Mouse (Mus musculus): ENCODE measurements at regions not wholly inside any gene's neighbourhood (a gene's known extent, or its start where the extent isn't known, plus 50 kb on each side); places are given as distances from the start of the nearest gene placed in this dataset.

- WGBS = 74% methylated on average over 7 of the region's 7 CpGs
Observed at GRCm38 (mm10) chr13:116111032-116111808, 198.3 kb downstream of the Isl1 start.

GRCm38 (mm10) chr13:116110578-116110977 lies 198.9 kb downstream of the Isl1 start:
- WGBS = 93% methylated on average over 2 of the region's 2 CpGs
- H3K4me1 ChIP-seq (replicated peaks) = no peaks in the 10 kb centered on the region
- H3K27me3 ChIP-seq (replicated peaks) = no peaks in the 10 kb centered on the region
- H3K4me3 ChIP-seq = no peak overlapping the region
- H3K27ac ChIP-seq (ENCODE audit: poor library complexity, severe bottlenecking) = no peak overlapping the region
- H3K9ac ChIP-seq = no peak overlapping the region
- no peaks in the 10 kb centered on the region for H3K9me3 ChIP-seq (replicated peaks)
- ATAC-seq (ENCODE audit: insufficient number of reproducible peaks, low FRiP score) = no peak
- H3K36me3 ChIP-seq = no peaks in the 10 kb centered on the region
- no peak overlapping the region for H3K4me2 ChIP-seq

More at GRCm38 (mm10) chr13:116111032-116111808, 198.3 kb downstream of the Isl1 start:
- H3K9me3 ChIP-seq (replicated peaks) = no peaks in the 10 kb centered on the region
- no peaks in the 10 kb centered on the region for H3K4me1 ChIP-seq (replicated peaks)
- no peak overlapping the region for H3K4me2 ChIP-seq
- H3K27ac ChIP-seq (ENCODE audit: poor library complexity, severe bottlenecking) = no peak overlapping the region
- H3K9ac ChIP-seq = no peak overlapping the region
- no peaks in the 10 kb centered on the region for H3K36me3 ChIP-seq
- H3K27me3 ChIP-seq (replicated peaks) = no peaks in the 10 kb centered on the region
- H3K4me3 ChIP-seq = no peak overlapping the region
- no peak for ATAC-seq (ENCODE audit: insufficient number of reproducible peaks, low FRiP score)

- H3K9me3 ChIP-seq (replicated peaks) = no peaks in the 10 kb centered on the region
- no peak overlapping the region for H3K4me2 ChIP-seq
- no peaks in the 10 kb centered on the region for H3K4me1 ChIP-seq (replicated peaks)
- H3K9ac ChIP-seq = no peak overlapping the region
- no peaks in the 10 kb centered on the region for H3K36me3 ChIP-seq
- H3K4me3 ChIP-seq = no peak overlapping the region
- 66% methylated on average over 4 of the region's 4 CpGs for WGBS
- ATAC-seq (ENCODE audit: insufficient number of reproducible peaks, low FRiP score) = no peak
- H3K27me3 ChIP-seq (replicated peaks) = no peaks in the 10 kb centered on the region
- no peak overlapping the region for H3K27ac ChIP-seq (ENCODE audit: poor library complexity, severe bottlenecking)
Observed at GRCm38 (mm10) chr13:116087541-116088308, 221.8 kb downstream of the Isl1 start.

GRCm38 (mm10) chr13:116087140-116087539 lies 222.3 kb downstream of the Isl1 start:
- no peak for ATAC-seq (ENCODE audit: insufficient number of reproducible peaks, low FRiP score)
- H3K9ac ChIP-seq = no peak overlapping the region
- no peaks in the 10 kb centered on the region for H3K36me3 ChIP-seq
- WGBS = 85% methylated on average over 1 of the region's 1 CpGs
- no peak overlapping the region for H3K4me2 ChIP-seq
- no peak overlapping the region for H3K4me3 ChIP-seq
- H3K27me3 ChIP-seq (replicated peaks) = no peaks in the 10 kb centered on the region
- no peak overlapping the region for H3K27ac ChIP-seq (ENCODE audit: poor library complexity, severe bottlenecking)
- no peaks in the 10 kb centered on the region for H3K4me1 ChIP-seq (replicated peaks)
- H3K9me3 ChIP-seq (replicated peaks) = no peaks in the 10 kb centered on the region

- no peak for ATAC-seq (ENCODE audit: insufficient number of reproducible peaks, low FRiP score)
- Histone ChIP-seq H3K27me3 (replicated peaks) (no peaks in the 10 kb centered on the region), H3K36me3 (no peaks in the 10 kb centered on the region), H3K9me3 (replicated peaks) (no peaks in the 10 kb centered on the region), H3K27ac (ENCODE audit: poor library complexity, severe bottlenecking) (no peak overlapping the region), H3K4me3 (no peak overlapping the region), H3K9ac (no peak overlapping the region), H3K4me1 (replicated peaks) (no peaks in the 10 kb centered on the region), H3K4me2 (no peak overlapping the region)
- WGBS = 72% methylated on average over 5 of the region's 5 CpGs
Observed at GRCm38 (mm10) chr13:116056976-116057647, 252.4 kb downstream of the Isl1 start.

- no peak overlapping the region for H3K9ac ChIP-seq
- no peak overlapping the region for H3K27ac ChIP-seq (ENCODE audit: poor library complexity, severe bottlenecking)
- H3K27me3 ChIP-seq (replicated peaks) = no peaks in the 10 kb centered on the region
- H3K4me3 ChIP-seq = no peak overlapping the region
- ATAC-seq (ENCODE audit: insufficient number of reproducible peaks, low FRiP score) = no peak
- H3K4me1 ChIP-seq (replicated peaks) = no peaks in the 10 kb centered on the region
- 75% methylated on average over 3 of the region's 3 CpGs for WGBS
- no peak overlapping the region for H3K4me2 ChIP-seq
- no peaks in the 10 kb centered on the region for H3K9me3 ChIP-seq (replicated peaks)
- no peaks in the 10 kb centered on the region for H3K36me3 ChIP-seq
Observed at GRCm38 (mm10) chr13:116056112-116056652, 253.3 kb downstream of the Isl1 start.

GRCm38 (mm10) chr13:116036166-116036565 lies 273.3 kb downstream of the Isl1 start:
- ATAC-seq (ENCODE audit: insufficient number of reproducible peaks, low FRiP score) = no peak
- Histone ChIP-seq H3K9ac (no peak overlapping the region), H3K9me3 (replicated peaks) (no peaks in the 10 kb centered on the region), H3K27ac (ENCODE audit: poor library complexity, severe bottlenecking) (no peak overlapping the region), H3K27me3 (replicated peaks) (no peaks in the 10 kb centered on the region), H3K4me1 (replicated peaks) (no peaks in the 10 kb centered on the region), H3K36me3 (no peaks in the 10 kb centered on the region), H3K4me3 (no peak overlapping the region), H3K4me2 (no peak overlapping the region)
- 63% methylated on average over 4 of the region's 4 CpGs for WGBS

GRCm38 (mm10) chr13:116030152-116030720 lies 279.3 kb downstream of the Isl1 start:
- 61% methylated on average over 2 of the region's 2 CpGs for WGBS
- no peaks in the 10 kb centered on the region for H3K4me1 ChIP-seq (replicated peaks)
- no peaks in the 10 kb centered on the region for H3K36me3 ChIP-seq
- H3K4me2 ChIP-seq = no peak overlapping the region
- H3K9me3 ChIP-seq (replicated peaks) = no peaks in the 10 kb centered on the region
- H3K27ac ChIP-seq (ENCODE audit: poor library complexity, severe bottlenecking) = no peak overlapping the region
- no peak for ATAC-seq (ENCODE audit: insufficient number of reproducible peaks, low FRiP score)
- H3K27me3 ChIP-seq (replicated peaks) = no peaks in the 10 kb centered on the region
- H3K9ac ChIP-seq = no peak overlapping the region
- no peak overlapping the region for H3K4me3 ChIP-seq

GRCm38 (mm10) chr13:116028583-116028982 lies 280.9 kb downstream of the Isl1 start:
- Histone ChIP-seq H3K27ac (ENCODE audit: poor library complexity, severe bottlenecking) (no peak overlapping the region), H3K36me3 (no peaks in the 10 kb centered on the region), H3K4me2 (no peak overlapping the region), H3K9me3 (replicated peaks) (no peaks in the 10 kb centered on the region), H3K4me1 (replicated peaks) (no peaks in the 10 kb centered on the region), H3K27me3 (replicated peaks) (no peaks in the 10 kb centered on the region), H3K4me3 (no peak overlapping the region), H3K9ac (no peak overlapping the region)
- ATAC-seq (ENCODE audit: insufficient number of reproducible peaks, low FRiP score) = no peak
- 68% methylated on average over 2 of the region's 2 CpGs for WGBS

GRCm38 (mm10) chr13:116027147-116027546 lies 282.3 kb downstream of the Isl1 start:
- WGBS = 76% methylated on average over 2 of the region's 2 CpGs

GRCm38 (mm10) chr13:116017886-116018285 lies 291.6 kb downstream of the Isl1 start:
- H3K4me1 ChIP-seq (replicated peaks) = no peaks in the 10 kb centered on the region
- no peak overlapping the region for H3K9ac ChIP-seq
- H3K27ac ChIP-seq (ENCODE audit: poor library complexity, severe bottlenecking) = no peak overlapping the region
- WGBS = 53% methylated on average over 5 of the region's 5 CpGs
- no peak overlapping the region for H3K4me2 ChIP-seq
- H3K36me3 ChIP-seq = no peaks in the 10 kb centered on the region
- no peaks in the 10 kb centered on the region for H3K9me3 ChIP-seq (replicated peaks)
- no peak for ATAC-seq (ENCODE audit: insufficient number of reproducible peaks, low FRiP score)
- H3K4me3 ChIP-seq = no peak overlapping the region
- H3K27me3 ChIP-seq (replicated peaks) = no peaks in the 10 kb centered on the region

More at GRCm38 (mm10) chr13:116027147-116027546, 282.3 kb downstream of the Isl1 start:
- no peak for ATAC-seq (ENCODE audit: insufficient number of reproducible peaks, low FRiP score)
- Histone ChIP-seq H3K27ac (ENCODE audit: poor library complexity, severe bottlenecking) (no peak overlapping the region), H3K36me3 (no peaks in the 10 kb centered on the region), H3K9ac (no peak overlapping the region), H3K27me3 (replicated peaks) (no peaks in the 10 kb centered on the region), H3K4me2 (no peak overlapping the region), H3K9me3 (replicated peaks) (no peaks in the 10 kb centered on the region), H3K4me3 (no peak overlapping the region), H3K4me1 (replicated peaks) (no peaks in the 10 kb centered on the region)

All from heart, embryonic 12.5 days (tissue).